Mouse (Mus musculus) layer of hippocampus, adult 18-20 months (tissue): ENCODE measurements at regions not wholly inside any gene's neighbourhood (a gene's known extent, or its start where the extent isn't known, plus 50 kb on each side); places are given as distances from the start of the nearest gene placed in this dataset.
A peak's percentile ranks its signal among the peaks of the same experiment; 100 is the strongest.

Experiments
- DNase-seq, 2 experiments: peaks; one replicate each; pipeline ENCODE4 v3.0.0; 2022; ENCODE audit warnings: low spot score in 2 of 2

- DNase-seq: no peak
Measured at GRCm38 (mm10) chr6:99990604-99991003, 264.4 kb upstream of the Prok2 start.

- DNase-seq: no peak
Measured at GRCm38 (mm10) chr6:99986449-99986848, 260.3 kb upstream of the Prok2 start.

- DNase-seq: no peak
Measured at GRCm38 (mm10) chr6:99985322-99985721, 259.1 kb upstream of the Prok2 start.

- no peak for DNase-seq
Measured at GRCm38 (mm10) chr6:99984856-99985224, 258.6 kb upstream of the Prok2 start.

GRCm38 (mm10) chr6:99984057-99984855 lies 258.1 kb upstream of the Prok2 start:
- DNase-seq: no peak

GRCm38 (mm10) chr6:99979614-99980013 lies 253.4 kb upstream of the Prok2 start:
- no peak for DNase-seq

GRCm38 (mm10) chr6:99978164-99978746 lies 252.1 kb upstream of the Prok2 start:
- DNase-seq: no peak

GRCm38 (mm10) chr6:99976144-99976543 lies 250.0 kb upstream of the Prok2 start:
- DNase-seq: no peak

- DNase-seq: no peak
Measured at GRCm38 (mm10) chr6:99975486-99975885, 249.3 kb upstream of the Prok2 start.

GRCm38 (mm10) chr6:99974464-99974863 lies 248.3 kb upstream of the Prok2 start:
- DNase-seq: no peak

GRCm38 (mm10) chr6:99971376-99971775 lies 245.2 kb upstream of the Prok2 start:
- DNase-seq: peak; percentile 30 to 45

- DNase-seq: peak; percentile 88 to 95
Measured at GRCm38 (mm10) chr6:99968889-99969288, 242.7 kb upstream of the Prok2 start.

- DNase-seq: no peak
Measured at GRCm38 (mm10) chr6:99967465-99967864, 241.3 kb upstream of the Prok2 start.

- no peak for DNase-seq
Measured at GRCm38 (mm10) chr6:99964540-99964939, 238.3 kb upstream of the Prok2 start.

GRCm38 (mm10) chr6:99964007-99964406 lies 237.8 kb upstream of the Prok2 start:
- no peak for DNase-seq

- DNase-seq: no peak
Measured at GRCm38 (mm10) chr6:99959371-99959770, 233.2 kb upstream of the Prok2 start.

- DNase-seq: no peak
Measured at GRCm38 (mm10) chr6:99954832-99955830, 228.9 kb upstream of the Prok2 start.

GRCm38 (mm10) chr6:99953980-99954776 lies 228.0 kb upstream of the Prok2 start:
- no peak for DNase-seq

GRCm38 (mm10) chr6:99950811-99951210 lies 224.6 kb upstream of the Prok2 start:
- DNase-seq: no peak

GRCm38 (mm10) chr6:99946917-99947316 lies 220.7 kb upstream of the Prok2 start:
- no peak for DNase-seq

GRCm38 (mm10) chr6:99946481-99946880 lies 220.3 kb upstream of the Prok2 start:
- no peak for DNase-seq
